Mouse (Mus musculus): Measurements from ENCODE around the gene Rag2.

Gene Rag2

DNA sequence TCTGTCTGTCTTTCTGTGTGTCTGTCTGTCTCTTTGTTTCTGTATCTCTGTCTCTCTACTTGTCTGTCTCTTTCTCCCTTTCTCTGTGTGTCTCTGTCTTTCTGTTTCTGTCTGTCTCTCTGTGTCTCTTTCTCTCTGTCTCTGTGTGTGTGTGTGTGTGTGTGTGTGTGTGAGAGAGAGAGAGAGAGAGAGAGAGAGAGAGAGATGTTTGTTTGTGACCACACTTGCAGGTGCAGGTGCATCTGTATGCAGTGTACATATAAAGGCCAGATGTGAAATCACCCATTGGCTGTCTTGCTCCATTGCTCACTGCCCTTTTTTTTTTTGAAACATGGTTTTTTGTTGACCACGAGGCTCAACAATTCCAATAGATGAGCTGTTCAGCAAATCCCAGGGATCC lies 25.9 kb downstream of the Rag2 start:
- no peak for TF ChIP-seq GATA4 (IDR thresholded peaks at IDR 0.05; ENCODE audit: insufficient replicate concordance, low read length)

DNA sequence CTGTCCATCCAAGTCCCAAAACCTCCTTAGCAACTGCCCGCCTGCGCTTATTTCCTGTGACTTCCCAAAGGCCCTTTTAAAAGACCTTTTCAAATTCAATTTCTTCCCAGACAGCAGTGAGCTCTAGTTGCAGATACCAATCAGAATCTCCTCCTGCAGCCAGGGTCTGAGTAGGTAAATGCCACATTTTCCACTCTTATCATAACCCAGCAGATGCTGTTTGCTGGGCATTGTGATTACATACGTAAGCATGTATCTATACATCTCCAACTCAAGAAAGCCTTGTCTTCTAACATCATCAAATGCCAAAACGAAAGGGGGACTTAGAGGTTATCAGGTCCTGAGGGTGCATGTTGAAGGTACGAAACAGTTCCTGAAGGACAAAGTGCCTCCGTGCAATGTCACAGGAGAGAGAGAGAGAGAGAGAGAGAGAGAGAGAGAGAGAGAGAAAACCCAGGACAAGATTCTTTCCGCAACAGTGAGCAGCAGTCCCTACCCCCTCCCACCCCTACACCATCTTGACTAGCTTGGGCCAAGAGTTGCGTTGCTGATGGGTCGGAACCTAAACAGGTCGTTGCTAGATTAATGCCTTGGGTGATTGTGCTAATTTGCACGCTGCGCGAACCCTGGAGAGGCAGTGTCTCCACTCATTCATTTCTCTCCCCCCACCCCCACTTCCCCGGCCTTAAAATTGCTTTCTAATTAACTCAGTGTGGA lies 27.8 kb downstream of the Rag2 start:
- no peak for TF ChIP-seq GATA4 (IDR thresholded peaks at IDR 0.05; ENCODE audit: insufficient replicate concordance, low read length)

DNA sequence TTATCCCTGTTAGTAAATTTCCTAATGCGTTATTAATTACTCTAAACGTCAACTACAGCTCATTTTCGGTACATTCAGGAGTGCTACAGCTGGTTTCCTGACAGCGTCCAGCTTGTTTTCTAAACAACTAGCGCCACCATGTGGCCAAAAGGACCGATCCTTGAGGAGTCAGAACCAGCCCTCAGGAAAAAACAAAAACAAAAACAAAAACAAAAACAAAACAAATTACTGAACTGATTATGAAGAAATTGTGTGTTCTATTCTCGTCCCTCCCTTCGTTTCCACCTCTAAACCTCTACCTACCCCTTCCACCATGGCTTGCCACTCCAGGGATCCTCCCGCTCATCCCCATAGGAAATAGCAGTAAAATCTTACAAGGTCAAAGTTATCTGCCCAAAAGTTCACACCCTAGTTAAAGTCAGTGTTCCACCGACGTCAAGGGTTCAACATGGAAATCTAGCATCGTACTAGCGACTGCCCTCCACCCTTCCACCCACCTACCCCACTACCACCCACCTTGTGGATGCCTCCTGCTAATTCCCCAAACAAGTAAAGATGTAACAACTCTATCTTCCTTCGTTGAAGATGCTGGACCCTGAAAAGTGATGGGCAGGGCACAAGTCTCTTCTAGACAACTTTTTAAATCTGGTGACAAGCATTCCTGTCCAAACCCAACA lies 28.5 kb downstream of the Rag2 start:
- TF ChIP-seq GATA4 (IDR thresholded peaks at IDR 0.05; ENCODE audit: insufficient replicate concordance, low read length): no peak

DNA sequence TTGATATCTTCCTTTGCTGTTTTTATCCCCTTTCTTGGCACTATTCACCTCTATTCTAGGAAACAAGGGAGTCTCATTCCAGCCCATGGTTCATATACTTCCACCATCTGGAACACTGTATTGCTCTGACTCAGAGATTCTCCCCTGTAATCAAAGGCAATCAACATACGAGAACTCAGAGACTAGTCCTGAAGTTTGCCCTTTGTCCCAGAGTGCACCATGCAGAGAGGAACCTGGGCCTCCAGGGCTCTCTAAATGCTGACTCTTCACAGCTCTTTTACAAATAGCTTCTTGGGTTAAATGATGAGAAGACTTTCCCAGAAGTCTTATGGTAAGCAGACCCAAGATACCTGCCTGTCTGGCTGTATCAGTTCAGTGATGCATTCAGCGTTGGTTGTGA lies 36.0 kb downstream of the Rag2 start:
- TF ChIP-seq GATA4 (IDR thresholded peaks at IDR 0.05; ENCODE audit: insufficient replicate concordance, low read length): no peak

DNA sequence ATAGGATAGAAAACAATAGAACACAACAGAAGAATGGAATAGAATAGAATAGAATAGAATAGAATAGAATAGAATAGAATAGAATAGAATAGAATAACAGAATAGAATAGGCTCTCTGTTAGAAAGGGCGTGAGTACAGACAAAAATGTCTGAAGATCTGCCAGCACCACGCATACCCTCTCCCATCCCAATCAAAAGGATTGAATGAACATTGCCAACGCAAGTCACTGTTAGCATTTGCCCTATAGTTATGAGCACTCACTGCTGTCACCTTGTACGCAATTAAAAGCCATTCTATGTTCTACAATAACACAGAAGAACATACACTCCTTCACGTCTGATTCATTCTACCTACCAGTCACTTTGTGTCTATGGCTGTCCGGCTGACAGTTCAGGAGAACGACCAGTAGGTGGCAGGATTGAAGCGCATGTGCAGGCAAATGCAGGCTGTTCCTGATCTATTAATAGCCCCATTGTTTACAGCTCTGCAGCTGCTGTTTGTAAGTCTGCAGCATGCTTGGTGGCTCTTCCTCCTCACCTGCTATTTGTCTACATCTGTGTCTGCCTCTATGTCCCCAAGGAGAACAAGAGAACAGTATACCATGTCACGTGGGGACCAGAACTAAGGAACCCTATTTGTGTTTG lies 40.7 kb downstream of the Rag2 start:
- no peak for TF ChIP-seq GATA4 (IDR thresholded peaks at IDR 0.05; ENCODE audit: insufficient replicate concordance, low read length)

DNA sequence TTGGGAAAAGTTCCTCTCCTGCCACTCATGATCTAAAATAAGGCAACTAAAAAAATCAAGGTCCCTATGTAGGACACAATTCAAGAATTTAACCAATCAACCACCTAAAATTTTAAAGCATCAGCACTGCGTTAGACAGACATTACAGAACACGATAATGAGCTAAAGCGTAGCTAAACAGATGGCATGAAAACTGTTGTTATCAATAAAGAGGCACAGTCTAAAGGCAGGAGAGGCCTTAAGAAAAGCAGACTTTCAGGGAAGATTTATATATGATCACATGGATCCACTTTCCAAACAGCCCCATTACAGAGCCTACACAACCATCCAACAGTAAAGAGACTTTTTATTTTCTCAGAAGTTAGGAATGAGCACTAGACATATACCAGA lies 41.2 kb downstream of the Rag2 start:
- TF ChIP-seq GATA4 (IDR thresholded peaks at IDR 0.05; ENCODE audit: insufficient replicate concordance, low read length): no peak

DNA sequence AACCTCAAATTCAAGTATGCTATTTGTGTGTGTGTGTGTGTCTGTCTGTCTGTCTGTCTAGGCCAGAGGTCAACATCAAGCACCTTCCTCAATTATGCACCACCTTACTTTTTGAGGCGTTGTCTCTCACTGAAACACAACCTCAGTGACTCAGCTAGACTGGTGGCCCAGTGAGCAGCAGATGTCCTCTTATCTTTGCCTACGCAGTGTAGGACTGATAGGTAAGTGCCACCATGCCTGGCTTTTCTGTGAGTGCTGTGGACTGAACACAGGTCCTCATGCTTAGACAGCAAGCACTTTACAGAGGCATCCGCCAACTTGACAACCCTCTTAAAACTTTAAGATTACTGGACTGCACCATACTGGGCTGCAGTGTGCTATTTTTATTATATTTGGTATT lies 44.2 kb downstream of the Rag2 start:
- TF ChIP-seq GATA4 (IDR thresholded peaks at IDR 0.05; ENCODE audit: insufficient replicate concordance, low read length): no peak

DNA sequence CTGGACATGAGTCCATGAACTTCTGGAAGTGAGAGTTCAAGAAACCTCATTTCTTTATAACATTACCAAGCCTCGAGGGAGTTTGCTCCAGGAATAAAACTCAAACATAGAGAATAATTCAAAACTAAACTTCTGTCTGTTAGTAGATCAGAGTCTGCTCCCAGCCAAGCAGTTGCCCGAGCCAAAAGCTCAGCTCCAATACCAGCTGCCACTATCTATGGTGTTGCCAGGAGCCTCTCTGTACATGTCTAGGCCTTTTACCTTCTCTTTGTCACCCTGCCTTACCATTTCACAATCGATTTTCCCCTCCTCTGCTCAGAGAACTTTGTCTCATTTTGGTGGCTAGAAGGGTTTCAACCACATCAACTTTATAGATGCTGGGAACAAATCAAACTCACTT lies 49.0 kb downstream of the Rag2 start:
- TF ChIP-seq GATA4 (IDR thresholded peaks at IDR 0.05; ENCODE audit: insufficient replicate concordance, low read length): no peak

DNA sequence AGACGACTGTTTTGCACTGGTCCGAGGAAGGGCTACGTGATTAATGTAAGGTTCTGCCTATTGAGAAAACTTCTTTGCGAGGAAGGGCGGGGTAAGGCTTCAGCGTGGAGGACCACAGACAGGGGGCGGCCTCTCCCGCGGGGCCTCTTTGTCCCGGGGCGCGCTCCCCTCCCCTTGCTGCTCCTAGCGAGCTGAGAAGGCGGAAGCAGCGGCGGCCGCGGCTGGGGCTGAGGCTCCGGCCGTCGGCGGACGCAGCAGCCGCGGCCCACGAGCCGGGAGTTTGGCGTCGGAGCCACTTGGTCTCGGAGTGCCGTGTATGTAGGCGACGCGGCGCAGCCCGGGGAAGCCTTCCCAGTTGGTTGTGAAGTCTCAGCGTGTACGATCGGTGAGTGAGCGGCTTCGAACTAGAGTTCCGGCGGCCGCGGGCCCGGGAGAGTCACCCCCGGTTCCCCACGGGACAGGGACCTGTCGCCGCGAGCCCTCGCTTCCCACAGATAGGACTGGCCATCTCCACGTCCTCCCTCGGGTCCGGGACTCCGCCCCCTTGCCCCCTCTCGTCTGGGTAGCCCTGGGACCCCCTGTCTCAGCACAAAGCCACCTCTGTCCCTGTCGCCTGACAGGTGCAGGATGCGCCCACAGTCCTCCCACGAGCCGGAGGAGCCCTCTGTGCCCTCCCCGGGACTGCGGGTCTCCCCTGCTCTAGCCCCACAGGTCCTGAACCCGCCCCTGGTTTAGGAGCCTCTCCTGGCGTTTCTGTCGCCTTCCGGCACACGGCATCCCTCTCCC lies 53.9 kb downstream of the Rag2 start, which contains the start of gene Traf6:
Gene Traf6 (plus strand): TSS at position 194 of the 786 bp plus-strand sequence.
- TF ChIP-seq GATA4 (IDR thresholded peaks at IDR 0.05; ENCODE audit: insufficient replicate concordance, low read length): no peak

DNA sequence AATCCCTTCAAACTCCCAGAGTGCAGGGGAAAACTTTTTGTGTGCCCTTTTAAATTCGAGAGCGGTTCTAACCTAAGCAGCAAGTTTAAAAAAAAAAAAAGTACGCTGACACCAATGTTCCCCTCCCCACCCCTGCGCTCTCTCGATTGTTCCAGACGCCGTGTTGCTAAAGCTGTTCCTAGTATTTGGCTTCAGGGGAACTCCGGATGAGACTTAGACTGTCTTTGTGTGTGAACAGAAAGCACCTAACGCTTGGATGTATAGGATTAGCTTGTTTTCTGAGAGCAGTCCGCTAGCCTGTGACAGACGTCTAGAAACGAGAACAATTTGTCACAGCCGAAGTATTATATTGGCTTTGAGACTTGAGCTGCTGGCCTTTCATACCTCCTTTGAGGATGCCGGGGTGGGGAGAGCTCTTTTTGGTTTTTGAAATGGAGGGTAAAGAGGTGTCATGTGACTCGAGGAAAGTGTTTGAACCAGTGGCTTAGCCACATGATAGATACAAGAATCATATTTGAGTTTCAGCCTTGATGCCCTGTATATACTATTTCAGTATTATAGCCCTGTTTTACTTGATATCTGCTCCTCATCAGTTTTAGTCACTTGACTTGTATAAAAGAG lies 54.8 kb downstream of the Rag2 start:
- TF ChIP-seq GATA4 (IDR thresholded peaks at IDR 0.05; ENCODE audit: insufficient replicate concordance, low read length): no peak
